Mouse (Mus musculus): Measurements from ENCODE around the gene Kcnh5. TPM values are rescaled to one million over a fixed set of nuclear protein-coding genes. Genes with fewer than 3 reads are reported as not detected.

Kcnh5 gene
- polyA plus RNA-seq (2012; rRNA removed): not detected in 2 replicates

DNA sequence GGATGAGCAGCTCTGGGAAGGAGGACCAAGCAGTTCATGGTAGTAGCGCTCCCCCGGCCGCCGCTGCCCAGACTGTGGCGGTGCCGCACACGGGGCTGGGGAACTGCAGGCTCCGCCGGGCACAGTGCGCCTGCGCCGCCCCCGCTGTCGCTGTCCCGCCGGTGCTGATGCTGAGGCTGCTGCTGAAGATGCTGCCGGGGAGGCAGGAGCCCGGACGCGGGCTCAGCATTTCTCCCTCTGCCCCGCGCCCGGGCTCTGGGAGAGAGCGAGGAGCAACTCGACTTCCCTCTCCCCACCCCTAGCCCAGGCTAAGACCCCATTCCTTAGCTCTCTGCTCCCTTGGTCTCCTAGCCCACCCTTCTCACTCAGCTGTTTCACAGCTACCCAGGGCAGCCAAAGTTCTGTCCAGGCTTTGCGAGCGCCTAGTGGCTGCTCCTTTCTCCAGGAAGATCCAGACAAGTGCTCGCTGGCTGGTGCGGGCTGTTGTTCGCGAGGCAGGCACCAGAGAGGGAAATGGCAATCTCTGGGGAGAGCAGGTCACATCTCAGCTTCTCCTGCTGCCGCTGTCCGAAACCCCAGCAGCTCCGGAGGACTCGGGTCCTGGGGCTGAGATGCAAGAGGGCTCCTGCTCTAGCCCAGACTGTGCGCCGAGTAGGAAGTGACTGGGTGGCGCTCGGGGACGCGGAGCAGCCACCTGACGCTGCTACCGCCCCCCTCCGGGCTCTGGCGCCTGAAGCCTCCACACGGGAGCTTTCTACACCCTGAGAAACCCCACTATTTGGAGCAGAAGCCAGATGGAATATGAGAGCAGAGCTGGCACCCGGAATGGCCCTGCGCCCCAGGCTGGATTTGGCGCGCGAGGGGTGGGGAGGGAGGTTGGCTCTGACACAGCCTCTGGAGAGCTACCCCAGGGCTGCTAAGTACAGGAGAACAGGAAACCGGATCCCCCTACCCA, at the start of gene Kcnh5:
TSS of gene Kcnh5 (minus strand) at position 642 of the 955 bp plus-strand sequence.
- no peak for DNase-seq (ENCODE audit: low read depth)

DNA sequence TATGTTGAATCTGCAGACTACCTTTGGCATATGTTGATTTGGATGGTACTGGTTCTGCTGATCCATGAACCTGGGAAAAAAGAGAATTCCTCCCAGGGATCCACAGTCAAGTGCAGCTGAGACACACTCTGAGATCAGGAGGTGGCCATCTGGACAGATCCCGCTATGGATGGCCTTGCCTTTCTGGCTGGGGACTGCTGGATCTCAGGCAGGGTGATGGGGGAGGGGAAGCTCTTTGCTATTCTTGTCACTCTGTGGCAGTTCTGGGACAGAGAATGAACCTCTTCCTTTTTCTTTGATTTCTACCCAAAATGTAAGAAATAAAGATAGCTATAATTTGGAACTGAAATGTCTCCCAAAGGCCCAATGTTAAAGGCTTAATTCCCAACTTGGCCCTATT, 46.8 kb upstream of the Kcnh5 start:
- no peak for DNase-seq (ENCODE audit: low read depth)

DNA sequence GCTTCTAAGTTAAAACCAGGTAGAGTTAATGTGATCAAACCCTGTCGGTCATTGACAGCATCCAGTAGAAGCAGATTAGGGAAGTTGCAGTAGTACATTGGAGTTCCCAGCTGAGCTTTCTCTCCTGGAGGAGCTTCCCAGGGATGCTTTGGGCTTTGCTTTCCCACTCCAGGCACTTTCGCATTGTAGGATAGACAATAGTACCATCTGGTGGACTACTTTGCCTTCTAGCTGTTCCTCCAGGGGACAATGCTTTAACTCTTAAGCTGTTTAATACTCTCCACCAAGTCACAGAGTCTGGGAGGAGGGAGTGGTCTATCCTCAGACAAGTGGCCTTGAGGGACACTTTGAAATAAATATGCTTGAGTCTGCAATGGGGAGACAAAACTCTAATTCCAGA, 12.3 kb upstream of the Kcnh5 start:
- no peak for DNase-seq (ENCODE audit: low read depth)

DNA sequence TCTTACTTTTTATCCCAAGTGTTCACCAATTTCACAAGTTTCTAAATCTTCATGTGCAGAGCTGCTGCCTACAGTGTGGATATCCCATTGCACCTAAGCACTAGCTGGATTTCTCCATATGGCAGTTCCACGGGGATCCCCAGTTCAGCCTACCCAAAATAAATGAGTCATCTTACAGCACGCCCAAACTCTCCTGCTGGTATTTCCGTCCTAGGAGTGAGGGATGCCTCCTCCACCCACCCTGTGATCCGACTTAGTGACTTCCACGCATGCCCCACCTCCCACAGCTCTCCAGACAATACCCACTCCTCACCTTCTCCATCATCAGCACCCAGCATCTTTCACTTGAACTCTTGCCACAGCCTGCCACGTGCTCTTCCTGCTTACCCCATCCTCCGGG, 5.5 kb upstream of the Kcnh5 start:
- DNase-seq (ENCODE audit: low read depth): no peak

DNA sequence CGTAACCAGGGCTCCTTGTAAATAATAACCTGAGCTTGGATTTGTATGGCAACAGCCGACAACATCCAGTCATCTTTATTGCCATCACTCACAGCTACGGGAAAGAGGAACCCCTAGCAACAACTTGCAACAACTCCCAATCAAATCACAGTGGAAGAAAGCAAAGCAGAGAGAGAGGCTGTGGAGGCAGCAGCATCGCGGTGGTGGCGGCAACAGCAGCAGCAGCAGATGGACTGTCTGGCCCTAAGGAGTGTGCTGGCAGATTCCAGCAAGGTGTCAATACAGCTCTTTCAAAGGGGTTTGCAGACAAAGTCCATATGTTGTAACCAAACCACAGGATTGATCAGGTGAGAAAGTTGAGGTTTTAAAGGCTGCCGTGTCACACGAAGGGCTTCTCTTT, 2.4 kb upstream of the Kcnh5 start:
- DNase-seq (ENCODE audit: low read depth): no peak

DNA sequence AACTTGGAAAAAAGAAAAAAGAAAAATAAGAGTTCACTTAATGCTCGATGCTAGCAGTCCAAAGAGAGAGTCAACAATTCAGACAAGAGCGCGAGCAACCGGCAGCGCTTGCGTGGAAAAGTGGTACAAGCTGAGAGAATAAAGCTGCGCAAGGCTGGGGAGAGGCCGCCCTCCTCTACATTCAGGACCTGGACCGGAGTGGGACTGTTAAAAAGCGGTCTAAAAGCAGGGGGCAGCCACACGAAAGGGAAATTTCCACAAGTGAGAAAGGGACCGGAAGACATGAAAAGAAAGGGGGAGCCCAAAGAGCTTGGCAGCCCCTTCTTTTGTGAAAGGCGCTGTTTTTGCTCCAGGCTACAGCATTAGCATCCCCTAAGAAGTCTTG, 506 bp upstream of the Kcnh5 start:
- no peak for DNase-seq (ENCODE audit: low read depth)

DNA sequence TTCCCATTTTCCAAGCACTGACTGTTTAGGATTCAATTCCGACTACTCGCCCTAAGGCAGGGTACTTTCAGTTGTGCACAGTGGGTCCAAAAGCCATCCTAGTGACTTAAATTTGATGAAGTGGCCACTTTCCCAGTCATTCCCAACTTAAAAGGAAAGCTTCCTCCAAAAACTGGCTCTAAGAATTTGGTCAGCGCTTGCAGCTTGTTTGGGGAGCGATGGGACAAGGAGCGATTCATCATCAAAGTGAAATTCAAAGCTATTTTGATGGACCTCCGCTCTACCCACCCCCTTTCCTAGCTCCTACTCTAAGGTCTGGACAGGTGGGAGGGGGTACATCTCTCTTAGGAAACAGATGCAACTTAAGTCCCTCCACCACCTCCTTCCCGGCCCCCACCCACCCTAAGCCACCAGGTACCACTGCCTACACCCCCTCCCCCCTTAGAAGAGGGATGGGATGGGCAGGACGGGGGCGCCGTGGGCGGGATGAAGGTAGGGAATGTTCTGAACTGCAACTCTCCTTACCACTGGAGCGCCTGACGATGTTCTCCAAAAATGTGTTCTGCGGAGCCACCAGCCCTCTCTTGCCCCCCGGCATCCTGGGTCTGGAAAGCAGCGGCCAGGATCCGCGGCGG, 1.1 kb downstream of the Kcnh5 start:
- no peak for DNase-seq (ENCODE audit: low read depth)

DNA sequence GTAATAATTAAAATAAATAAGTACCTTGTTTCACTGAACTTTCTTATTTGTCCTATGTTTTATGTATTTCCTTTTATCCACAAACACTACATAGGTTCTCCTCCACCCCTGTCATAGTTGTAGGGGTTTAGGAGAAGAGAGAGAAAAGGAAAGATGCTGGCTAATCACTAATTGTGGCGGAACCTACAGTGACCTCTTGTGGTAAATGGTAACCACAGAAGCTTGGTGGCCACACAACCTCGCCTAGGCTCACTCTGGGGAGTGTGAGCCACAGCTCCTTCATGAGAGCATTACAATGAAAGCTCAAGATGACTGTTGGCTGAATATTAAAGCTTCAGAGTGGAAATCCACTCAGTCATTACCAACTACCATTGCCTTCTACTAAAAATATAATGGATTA, 6.2 kb downstream of the Kcnh5 start:
- DNase-seq (ENCODE audit: low read depth): no peak

DNA sequence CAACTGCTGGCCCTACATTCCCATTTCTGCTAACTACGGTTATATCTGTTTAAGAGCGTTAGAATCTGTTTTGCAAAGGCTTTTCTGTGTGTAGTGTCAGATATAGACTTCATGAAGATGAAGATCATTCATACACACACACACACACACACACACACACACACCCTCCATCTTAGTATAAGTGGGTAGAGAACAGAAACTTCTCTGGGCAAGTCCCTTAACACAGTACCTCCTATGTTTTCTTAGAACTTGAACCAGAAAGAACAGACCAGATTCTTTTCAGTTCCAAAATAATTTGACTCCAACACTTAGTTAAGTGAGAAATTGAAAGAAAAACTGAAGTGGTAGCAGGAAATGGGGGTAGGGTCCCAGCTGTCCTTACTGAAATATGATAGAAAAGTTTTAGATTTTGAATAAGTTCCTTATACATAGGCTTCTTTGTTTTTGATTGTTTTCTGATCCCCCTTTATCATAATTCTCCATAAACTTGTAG, 24.0 kb downstream of the Kcnh5 start:
- DNase-seq (ENCODE audit: low read depth): no peak

DNA sequence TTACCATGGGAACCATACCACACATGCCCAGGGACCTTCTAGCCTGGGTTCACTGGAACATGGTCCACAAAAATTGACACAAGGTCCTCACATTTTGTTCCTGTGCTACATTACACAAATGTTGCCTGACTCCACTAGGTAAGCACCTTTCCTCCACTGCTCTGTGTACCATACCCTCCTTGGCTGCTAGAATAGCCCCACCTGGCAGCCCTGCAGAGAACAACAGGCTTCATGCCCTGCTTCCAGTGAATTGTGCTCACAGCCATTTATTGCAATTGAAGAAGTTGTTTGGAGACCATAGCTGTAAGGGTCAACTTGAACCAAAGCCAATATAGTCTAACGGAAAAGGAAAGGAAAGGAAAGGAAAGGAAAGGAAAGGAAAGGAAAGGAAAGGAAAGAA, 37.3 kb downstream of the Kcnh5 start:
- DNase-seq (ENCODE audit: low read depth): no peak

DNA sequence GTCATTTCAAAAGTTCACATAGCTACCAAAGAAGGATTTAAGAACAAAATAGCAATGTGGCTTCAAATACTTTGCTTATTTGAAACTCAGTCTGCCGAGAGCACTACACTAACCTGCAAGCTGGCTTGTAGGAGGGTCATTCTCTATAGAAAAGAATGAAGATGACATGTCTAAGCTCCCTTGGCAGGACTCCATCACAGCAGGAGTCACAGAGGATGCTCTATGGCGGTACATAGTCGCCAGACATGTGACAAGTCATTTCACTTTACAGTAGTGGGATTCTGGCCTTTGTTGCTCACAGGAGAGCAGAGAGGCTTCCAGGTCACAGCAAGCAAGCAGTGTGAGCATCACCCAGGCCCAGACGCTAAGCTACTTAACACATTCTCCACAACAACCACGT, 85.2 kb downstream of the Kcnh5 start:
- DNase-seq (ENCODE audit: low read depth): no peak

DNA sequence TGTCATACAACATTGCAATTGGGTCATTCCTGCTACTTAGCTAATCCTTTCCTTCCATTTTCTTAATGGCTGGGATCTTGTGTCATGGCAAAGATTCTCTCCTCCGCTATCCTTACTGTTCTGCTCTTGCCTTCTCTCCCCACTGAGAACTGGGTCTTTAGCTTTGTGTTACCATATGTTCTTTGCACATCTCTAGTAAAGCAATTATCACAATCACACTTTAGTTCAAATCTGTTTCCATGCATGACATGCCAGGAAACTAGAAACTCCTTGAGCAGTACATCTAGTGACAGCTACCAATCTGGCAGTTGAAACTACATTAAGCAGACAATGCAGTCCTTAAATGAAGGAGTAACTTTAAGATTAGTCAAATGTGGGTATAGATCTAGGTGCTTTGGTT, 86.2 kb downstream of the Kcnh5 start:
- no peak for DNase-seq (ENCODE audit: low read depth)

DNA sequence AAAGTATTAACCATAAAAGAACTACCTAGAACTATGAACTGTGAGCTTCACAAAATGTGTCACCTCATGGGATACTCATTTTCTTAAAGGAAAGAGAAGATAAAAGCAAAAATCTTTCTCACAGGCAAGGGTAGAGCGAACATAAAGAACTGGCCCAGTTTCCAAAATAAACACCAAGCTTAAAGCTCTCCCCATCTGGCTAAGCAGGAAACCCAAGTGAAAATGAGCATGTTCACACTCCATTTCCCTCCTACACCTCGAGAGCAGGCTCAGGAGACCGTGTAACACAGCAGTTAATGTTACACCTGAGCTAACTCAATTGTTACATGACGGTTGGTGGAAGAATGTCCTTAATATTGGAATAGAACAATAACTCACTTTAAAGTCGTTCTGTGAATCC, 100.0 kb downstream of the Kcnh5 start:
- no peak for DNase-seq (ENCODE audit: low read depth)

DNA sequence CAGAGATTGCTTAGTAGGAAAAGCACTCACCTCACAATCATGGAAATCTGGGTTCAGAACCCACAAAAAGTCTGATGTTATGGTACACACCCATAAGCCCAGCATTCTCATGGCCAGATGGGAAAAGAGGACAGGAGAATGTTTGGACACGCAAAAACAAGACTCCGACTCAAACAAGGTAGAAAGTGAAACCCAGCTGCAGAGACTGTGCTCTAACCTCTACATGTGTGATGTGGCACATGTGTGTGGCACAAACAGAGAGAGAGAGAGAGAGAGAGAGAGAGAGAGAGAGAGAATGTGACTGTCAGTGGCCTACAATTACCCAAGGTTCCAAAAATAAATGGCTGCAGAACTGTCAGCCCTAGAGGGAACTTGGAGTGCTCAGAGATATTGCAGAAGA, 106.1 kb downstream of the Kcnh5 start:
- DNase-seq (ENCODE audit: low read depth): no peak

DNA sequence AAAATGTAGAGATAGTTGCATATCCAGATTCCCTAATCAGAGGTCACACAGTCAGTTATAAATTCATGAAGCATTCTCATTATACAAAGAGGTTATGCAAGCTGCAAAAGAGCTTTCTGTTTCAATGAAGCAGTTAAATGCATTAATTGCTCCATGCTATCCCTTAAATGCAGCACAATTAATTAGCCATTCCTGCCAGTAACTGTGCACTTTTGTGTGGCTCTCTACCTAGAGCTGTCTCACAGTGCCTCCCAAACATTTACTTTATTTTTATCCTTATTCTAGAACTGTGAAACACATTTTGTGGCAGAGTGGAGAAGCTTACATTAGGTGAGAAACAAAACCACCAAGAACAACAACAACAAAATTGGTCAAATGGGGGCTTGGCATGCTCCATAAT, 114.6 kb downstream of the Kcnh5 start:
- DNase-seq (ENCODE audit: low read depth): no peak

DNA sequence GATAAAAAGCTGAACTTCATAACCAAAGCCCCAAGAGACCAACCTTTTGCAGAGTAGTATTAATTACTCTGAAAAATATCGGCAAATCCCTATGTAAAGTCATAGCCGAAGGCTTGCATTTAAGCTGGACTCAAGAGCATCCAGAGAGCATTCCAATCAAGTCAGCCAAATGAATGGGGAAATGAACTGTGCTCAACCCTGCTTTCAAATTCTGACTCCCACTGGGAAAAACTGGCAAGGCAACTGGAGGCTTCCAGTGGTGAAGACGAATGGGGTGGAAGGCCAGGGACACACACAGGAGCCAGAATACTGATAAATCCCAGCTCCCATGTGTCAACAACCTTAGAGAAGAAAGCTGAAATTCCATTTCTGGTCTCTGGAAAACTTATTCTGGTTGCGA, 115.4 kb downstream of the Kcnh5 start:
- no peak for DNase-seq (ENCODE audit: low read depth)

DNA sequence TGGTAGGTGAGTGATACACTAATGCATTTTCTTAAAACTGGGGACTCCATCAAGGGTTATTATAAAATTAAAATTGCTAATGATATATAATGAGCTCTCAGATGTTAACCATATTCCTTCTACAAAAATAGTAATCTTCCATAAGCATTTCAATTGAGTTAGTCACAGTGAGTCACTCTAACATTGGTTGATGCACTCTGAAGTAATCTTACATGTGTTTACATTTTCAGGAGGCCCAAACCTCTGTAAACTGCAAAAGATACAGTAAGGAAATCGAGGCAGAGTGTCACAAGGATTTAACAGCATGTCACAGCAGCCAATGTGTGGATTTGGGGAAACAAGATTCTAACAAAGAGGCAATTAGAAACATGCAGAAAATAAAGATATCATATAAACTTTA, 123.4 kb downstream of the Kcnh5 start:
- DNase-seq (ENCODE audit: low read depth): no peak

DNA sequence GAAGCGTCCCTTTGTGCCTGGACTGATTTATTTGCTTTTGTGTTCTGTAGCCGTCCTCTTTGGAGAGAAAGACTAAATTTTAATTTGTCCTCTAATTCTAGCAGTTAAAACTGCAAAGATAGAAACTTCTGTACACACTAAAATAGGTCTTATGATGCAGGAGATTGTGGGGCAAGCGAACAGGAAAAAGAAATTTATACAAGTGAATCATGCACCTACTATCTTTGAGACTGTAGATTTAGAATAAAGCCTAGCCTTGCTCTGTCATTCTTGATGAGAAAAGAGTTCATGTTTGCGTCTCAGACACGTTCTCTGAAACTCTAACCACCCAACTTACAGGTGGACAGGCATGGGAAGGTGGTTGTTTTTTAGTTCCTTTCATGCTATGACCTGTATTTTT, 140.4 kb downstream of the Kcnh5 start:
- DNase-seq (ENCODE audit: low read depth): no peak

DNA sequence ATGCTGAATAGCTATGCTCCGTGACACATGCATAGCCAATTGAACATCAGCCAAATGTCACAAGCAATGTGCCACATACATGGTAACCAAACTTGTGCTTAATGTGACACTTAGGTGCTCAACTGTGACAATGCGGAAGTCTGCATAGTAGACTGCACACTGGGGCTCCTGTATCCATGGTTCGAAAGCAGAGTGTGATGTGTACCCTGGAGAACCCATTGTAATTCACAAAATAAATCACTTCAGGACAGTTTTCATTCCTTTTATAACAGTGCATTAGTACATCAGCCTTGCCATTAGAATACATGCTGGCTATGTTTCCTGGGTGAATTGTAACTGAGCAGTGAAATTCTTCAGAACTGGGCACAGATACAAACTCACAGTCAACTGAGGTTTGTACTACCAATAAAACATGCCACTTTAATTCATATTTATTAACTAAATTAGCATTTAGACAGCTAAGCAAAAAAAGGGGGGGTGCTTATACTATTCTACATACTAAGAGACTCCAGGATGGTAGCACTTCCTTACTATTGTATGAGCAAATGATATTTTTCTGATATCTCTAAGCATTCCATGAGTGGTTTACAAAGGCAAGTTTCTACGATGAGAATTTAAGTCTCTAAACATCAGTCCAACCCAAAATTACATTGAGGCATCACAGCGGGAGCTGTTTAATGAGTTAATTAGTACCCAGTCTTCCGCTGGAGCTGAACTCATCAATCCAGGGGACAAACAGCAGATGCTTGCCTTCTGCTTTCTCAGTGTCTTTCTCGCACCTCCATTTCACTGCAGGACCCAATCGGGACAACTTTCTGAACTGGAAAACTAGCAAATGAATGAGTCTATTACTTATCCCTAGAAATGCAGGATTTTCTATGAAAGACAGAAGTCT, 144.9 kb downstream of the Kcnh5 start:
- no peak for DNase-seq (ENCODE audit: low read depth)

DNA sequence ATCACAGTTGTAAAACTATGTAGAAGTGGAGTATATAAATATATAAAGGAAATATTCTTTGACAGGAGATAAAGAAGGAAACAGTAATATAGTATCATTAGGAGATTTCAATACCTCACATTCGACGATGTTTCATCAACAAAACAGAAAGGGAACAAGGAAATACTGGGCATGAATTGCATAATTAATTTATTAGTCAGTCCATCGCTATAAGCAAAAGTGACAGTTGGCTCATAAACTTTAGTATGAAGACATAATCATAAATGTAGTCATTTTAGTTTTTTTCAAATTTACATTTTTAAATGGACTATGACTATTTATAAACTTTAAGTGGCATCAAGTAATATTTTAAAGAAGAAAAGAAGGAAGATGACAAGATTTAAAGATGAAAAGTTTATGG, 205.9 kb downstream of the Kcnh5 start:
- DNase-seq (ENCODE audit: low read depth): no peak

DNA sequence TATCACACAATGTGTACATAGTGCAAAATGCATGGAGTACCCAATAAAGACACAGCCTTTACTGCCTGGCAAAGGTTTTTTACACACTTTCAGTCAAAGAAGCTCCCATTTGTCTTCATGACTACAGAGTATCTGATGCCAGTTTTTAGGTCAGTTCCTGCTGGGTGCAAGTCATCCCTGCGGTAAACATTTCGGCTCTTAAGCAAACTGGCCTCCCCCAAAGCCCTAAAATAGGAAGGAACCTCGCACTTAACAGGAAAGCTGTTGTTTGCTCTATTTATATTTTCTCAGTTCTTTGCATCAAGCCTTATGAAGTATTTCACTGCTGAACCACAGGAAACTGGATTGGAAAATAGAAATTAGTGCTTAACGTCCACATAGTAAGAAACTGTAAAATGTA, 207.7 kb downstream of the Kcnh5 start:
- no peak for DNase-seq (ENCODE audit: low read depth)

DNA sequence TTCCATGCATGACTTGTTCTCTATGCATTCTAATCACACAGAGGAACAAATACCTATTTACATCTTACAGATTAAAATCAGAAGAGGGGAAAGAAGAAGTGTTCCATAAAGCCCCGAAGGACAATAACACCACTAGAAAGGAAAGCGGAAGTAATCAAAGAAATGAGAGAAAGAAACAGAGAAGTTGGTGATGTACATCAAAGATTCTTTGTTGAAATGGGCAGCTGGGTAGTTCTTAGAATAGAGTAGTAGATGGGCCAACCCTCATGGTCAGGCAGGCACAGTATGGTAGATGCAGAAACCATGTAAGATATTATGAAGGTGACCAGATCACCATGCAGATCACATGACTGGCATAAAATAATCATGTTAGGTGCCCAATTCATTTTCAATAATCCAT, 210.9 kb downstream of the Kcnh5 start:
- DNase-seq (ENCODE audit: low read depth): no peak

Measured in gonadal fat pad, adult 2 months (tissue).